Mouse (Mus musculus): ENCODE data around the gene Ftsj3. TPM values are rescaled to one million over a fixed set of nuclear protein-coding genes. Genes with fewer than 3 reads are reported as not detected.
"Not testable (repeated sequence)": the region's sequence is repeated elsewhere in the genome, so short reads cannot be mapped to it uniquely, and the experiment has no call there.

The Ftsj3 gene
- total RNA-seq, 2 experiments from 2014 or later: 19.5 to 23.2 TPM

GRCm38 (mm10) chr11:106201337-106202122 lies 54.3 kb downstream of the Ftsj3 start:
- no peak for DNase-seq

GRCm38 (mm10) chr11:106200756-106201155 lies 55.1 kb downstream of the Ftsj3 start:
- no peak for DNase-seq

- DNase-seq: not testable (repeated sequence)
These were observed 55.9 kb downstream of the Ftsj3 start for GRCm38 (mm10) chr11:106199997-106200396.

Other genes with a start within 250 kb of the Ftsj3 start
- under 1 TPM in 1 of 2 experiments, not detected in 1; 0.15 TPM for gene Kcnh6, start 248.0 kb downstream of the Ftsj3 start, total RNA-seq (2021)
- 10 to 100 TPM; 40.0 to 41.6 TPM for gene Dcaf7, start 219.2 kb downstream of the Ftsj3 start, total RNA-seq (2021)
- 10 to 100 TPM; 65.6 to 68.9 TPM for gene Taco1, start 190.0 kb downstream of the Ftsj3 start, total RNA-seq (2021)
- gene Map3k3, start 171.5 kb downstream of the Ftsj3 start, total RNA-seq (2021): 10 to 100 TPM; 35.0 to 37.3 TPM
- not detected for gene Gm10840, start 95.2 kb downstream of the Ftsj3 start, total RNA-seq (2021)
- gene Limd2, start 95.2 kb downstream of the Ftsj3 start, total RNA-seq (2021): 10 to 100 TPM in 1 of 2 experiments, 1 to 10 TPM in 1; 3.5 to 12.3 TPM
- gene Strada, start 53.9 kb downstream of the Ftsj3 start, total RNA-seq (2021): 1 to 10 TPM; 6.2 to 8.0 TPM
- 10 to 100 TPM; 70.0 to 74.0 TPM for gene Ccdc47, start 39.7 kb downstream of the Ftsj3 start, total RNA-seq (2021)
- gene Ddx42, start 39.2 kb downstream of the Ftsj3 start, total RNA-seq (2021): 10 to 100 TPM; 24.1 to 26.7 TPM
- gene Psmc5, start 75 bp upstream of the Ftsj3 start, total RNA-seq (2021): 100 to 1,000 TPM; 109 TPM
- 10 to 100 TPM; 12.3 to 19.0 TPM for gene Smarcd2, start 16.9 kb upstream of the Ftsj3 start, total RNA-seq (2021)
- gene Tcam1, start 20.6 kb upstream of the Ftsj3 start, total RNA-seq (2021): not detected
- not detected for gene Gh, start 45.8 kb upstream of the Ftsj3 start, total RNA-seq (2021)
- gene Cd79b, start 58.7 kb upstream of the Ftsj3 start, total RNA-seq (2021): 10 to 100 TPM in 1 of 2 experiments, 1 to 10 TPM in 1; 2.0 to 14.1 TPM
- 10 to 100 TPM; 22.6 to 23.8 TPM for gene Scn4a, start 97.2 kb upstream of the Ftsj3 start, total RNA-seq (2021)
- gene Prr29, start 109.4 kb upstream of the Ftsj3 start, total RNA-seq (2021): 1 to 10 TPM in 1 of 2 experiments, under 1 TPM in 1; 0.57 to 1.3 TPM
- 10 to 100 TPM; 19.2 to 24.5 TPM for gene Icam2, start 132.0 kb upstream of the Ftsj3 start, total RNA-seq (2021)
- gene Ern1, start 231.8 kb upstream of the Ftsj3 start, total RNA-seq (2021): 10 to 100 TPM; 12.1 to 12.4 TPM

Measured in heart, adult 18-20 months (tissue).